Mouse (Mus musculus) layer of hippocampus, adult 2 months (tissue): ENCODE results near the gene Kcnab2. TPM values are rescaled to one million over a fixed set of nuclear protein-coding genes. Genes with fewer than 3 reads are reported as not detected.

ENCODE experiments used
- DNase-seq, 2 experiments: peaks; one replicate each; pipeline ENCODE4 v3.0.0; 2022; ENCODE audit warnings: low spot score in 2 of 2
- H3K27ac ChIP-seq: fragments of 200-600 bp; 2 replicates; pipeline ENCODE4 v1.8.1; 2022
- H3K4me3 ChIP-seq: fragments of 200-600 bp; 2 replicates; pipeline ENCODE4 v1.8.1; 2022; ENCODE audit warnings: mild to moderate bottlenecking
- CTCF ChIP-seq: fragments of 200-600 bp; conservative IDR thresholded peaks from 2 replicates; pipeline ENCODE4 v1.8.1; 2022; ENCODE audit warnings: antibody characterized with exemption, mild to moderate bottlenecking, moderate library complexity
- long read RNA-seq, 2 experiments: library from polyadenylated mRNA; stranded (forward); transcript quantifications; one replicate each; pipeline ENCODE4 v2.0.0; 2021; ENCODE audit warnings: borderline mapping rate in 2 of 2
- total RNA-seq, 2 experiments: library from RNA; stranded (reverse); gene quantifications; 2 replicates each; pipeline ENCODE4 v1.2.3; 2021

Kcnab2 gene
- 100 to 1,000 TPM; 740 to 785 TPM for total RNA-seq
- long read RNA-seq, experiment 1, transcript Kcnab2-207 (16 exons, 3,922 nt) = major isoform, 187 of 377 reads
- long read RNA-seq, experiment 1, partial matches to known transcripts = 88 of 377 reads
- long read RNA-seq, experiment 1, other reads (novel, unspliced or antisense) = 97 of 377 reads
- long read RNA-seq, experiment 2, transcript Kcnab2-207 (16 exons, 3,922 nt) = major isoform, 246 of 492 reads
- long read RNA-seq, experiment 2, partial matches to known transcripts = 127 of 492 reads
- long read RNA-seq, experiment 2, other reads (novel, unspliced or antisense) = 116 of 492 reads

- H3K27ac ChIP-seq = peak within 1 kb of the TSS; percentile 100
- peak; percentile 100 for DNase-seq
- peak within 1 kb of the TSS; percentile 69 for H3K4me3 ChIP-seq
- TF ChIP-seq CTCF = no peak
Observed at GRCm38 (mm10) chr4:152477466-152478223, at the start of gene Kcnab2. Kcnab2 (minus strand) TSS chr4:152477871.

- Histone ChIP-seq H3K4me3 (no peak overlapping the region), H3K27ac (no peak overlapping the region)
- DNase-seq = peak; percentile 53 to 81
- peak; percentile 94 for TF ChIP-seq CTCF
Observed at GRCm38 (mm10) chr4:152520083-152520482, 42.4 kb upstream of the Kcnab2 start.

GRCm38 (mm10) chr4:152519106-152519505, 41.4 kb upstream of the Kcnab2 start:
- TF ChIP-seq CTCF = no peak
- Histone ChIP-seq H3K27ac (peak overlapping the region; percentile 43; the same call in 1 of the 2 replicates), H3K4me3 (no peak overlapping the region)
- no peak for DNase-seq

- TF ChIP-seq CTCF = no peak
- Histone ChIP-seq H3K27ac (no peak overlapping the region), H3K4me3 (no peak overlapping the region)
- no peak for DNase-seq
Observed at GRCm38 (mm10) chr4:152514884-152515283, 37.2 kb upstream of the Kcnab2 start.

GRCm38 (mm10) chr4:152512221-152512925, 34.7 kb upstream of the Kcnab2 start:
- Histone ChIP-seq H3K27ac (no peak overlapping the region), H3K4me3 (no peak overlapping the region)
- no peak for TF ChIP-seq CTCF
- DNase-seq = no peak

- TF ChIP-seq CTCF = no peak
- Histone ChIP-seq H3K4me3 (no peak overlapping the region; the same call in 1 of the 2 replicates), H3K27ac (peak overlapping the region; percentile 67)
- no peak for DNase-seq
Observed at GRCm38 (mm10) chr4:152494360-152494879, 16.7 kb upstream of the Kcnab2 start.

GRCm38 (mm10) chr4:152491250-152491899, 13.7 kb upstream of the Kcnab2 start:
- DNase-seq = peak; percentile 70 to 91
- peak overlapping the region; percentile 58 for H3K27ac ChIP-seq
- peak; percentile 87 for TF ChIP-seq CTCF
- H3K4me3 ChIP-seq = no peak overlapping the region

GRCm38 (mm10) chr4:152490311-152490710, 12.6 kb upstream of the Kcnab2 start:
- H3K27ac ChIP-seq = no peak overlapping the region
- H3K4me3 ChIP-seq = no peak overlapping the region
- DNase-seq = no peak
- TF ChIP-seq CTCF = no peak

- Histone ChIP-seq H3K4me3 (no peak overlapping the region), H3K27ac (no peak overlapping the region)
- TF ChIP-seq CTCF = no peak
- DNase-seq = no peak
Observed at GRCm38 (mm10) chr4:152488046-152488445, 10.4 kb upstream of the Kcnab2 start.

- TF ChIP-seq CTCF = no peak
- DNase-seq = no peak
- H3K4me3 ChIP-seq = no peak overlapping the region; the same call in 1 of the 2 replicates
- peak overlapping the region; percentile 100; the same call in 1 of the 2 replicates for H3K27ac ChIP-seq
Observed at GRCm38 (mm10) chr4:152480426-152480825, 2.8 kb upstream of the Kcnab2 start.

- peak overlapping the region; percentile 100 for H3K27ac ChIP-seq
- no peak for TF ChIP-seq CTCF
- peak overlapping the region; percentile 69 for H3K4me3 ChIP-seq
- no peak for DNase-seq
Observed at GRCm38 (mm10) chr4:152478224-152478567, 525 bp upstream of the Kcnab2 start.

GRCm38 (mm10) chr4:152477106-152477465, 585 bp downstream of the Kcnab2 start:
- Histone ChIP-seq H3K4me3 (peak overlapping the region; percentile 69), H3K27ac (peak overlapping the region; percentile 97)
- no peak for TF ChIP-seq CTCF
- no peak for DNase-seq
